26 mouse cellular contexts compared by ENCODE assay signal in the genomic region with DNA sequence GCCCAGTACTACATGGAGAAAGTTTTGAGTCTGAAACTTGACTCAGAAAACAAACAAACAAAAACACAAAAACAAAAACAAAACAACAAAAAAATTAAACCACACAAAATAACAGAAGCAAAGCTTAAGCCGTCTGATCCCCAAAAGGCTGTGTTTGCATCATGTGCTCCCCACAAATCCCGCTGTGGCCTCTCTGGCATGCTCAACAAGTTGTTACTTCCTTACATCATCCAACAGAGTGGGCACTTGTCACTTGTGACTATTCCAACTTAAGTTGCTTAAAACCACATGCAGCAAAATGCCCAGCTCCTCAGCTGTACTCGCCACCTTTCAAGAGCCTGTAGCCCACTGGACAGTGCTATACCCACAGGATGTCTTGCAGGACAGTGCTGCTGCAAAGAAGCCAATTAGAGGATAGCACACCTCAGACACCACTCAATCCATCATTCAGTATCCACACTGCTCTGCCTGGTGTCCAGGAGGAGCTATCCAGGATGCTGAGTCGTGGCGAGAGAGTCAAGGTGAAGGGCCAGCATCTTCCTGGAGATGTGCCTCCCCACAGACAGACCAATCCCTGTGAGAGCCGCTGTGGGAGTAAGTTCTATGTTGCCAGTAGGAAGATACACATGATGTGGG.
DNase-seq lines count a peak whose midpoint lies in the region; ATAC-seq and TF ChIP-seq lines count a peak whose summit lies in the region.
"Had no signal": no experiment of that assay in that cellular context is flagged by ENCODE, and none has a peak within 500 bp of the region (broad histone marks: within the 10 kb centered on the region; RNA-seq: fewer than 3 reads in every experiment).

No protein-coding gene starts in this region.

- no peaks in the 10 kb centered on the region for H3K36me3 ChIP-seq in myocyte (ENCODE audit: control insufficient read depth, insufficient read depth)
- no peaks in the 10 kb centered on the region for H3K36me3 ChIP-seq in liver, embryonic 11.5 days (ENCODE audit: control insufficient read depth, insufficient read depth, low read length)
- H3K36me3 ChIP-seq: embryonic facial prominence, embryonic 10.5 days; embryonic facial prominence, embryonic 12.5 days; forebrain, embryonic 12.5 days; G1E had no signal

- ATAC-seq in granulocyte monocyte progenitor cell, adult 5-6 weeks (replicated peaks; ENCODE audit: poor library complexity, severe bottlenecking), result peak; percentile 43
- no peak for ATAC-seq in liver, embryonic 11.5 days (replicated peaks; ENCODE audit: low FRiP score)
- ATAC-seq: activated CD4-positive, CD25-positive, alpha-beta regulatory T cell, adult 4 months; CD4-positive, CD25-positive, alpha-beta regulatory T cell, adult 4 months; forebrain, embryonic 14.5 days; forebrain, postnatal 0 days; Patski had no signal

- no peaks in the 10 kb centered on the region for H3K79me2 ChIP-seq in myocyte (ENCODE audit: control insufficient read depth, insufficient read depth)

- intact Hi-C loops in heart, postnatal 36 days (cut with DNase I), result no loop called here

- 85% methylated on average over 6 of the region's 6 CpGs for WGBS in liver, embryonic 11.5 days

- H3K27ac ChIP-seq in liver, embryonic 11.5 days (ENCODE audit: low read depth, low read length), result no peak overlapping the region
- H3K27ac ChIP-seq: embryonic facial prominence, embryonic 10.5 days; embryonic facial prominence, embryonic 12.5 days; forebrain, embryonic 12.5 days had no signal

- no peak overlapping the region for H3K9ac ChIP-seq in liver, embryonic 11.5 days (ENCODE audit: low read depth, low read length)
- H3K9ac ChIP-seq: embryonic facial prominence, embryonic 12.5 days; forebrain, embryonic 12.5 days; forebrain, postnatal 0 days had no signal

- no peak overlapping the region for H3K4me3 ChIP-seq in myocyte
- H3K4me3 ChIP-seq in liver, embryonic 11.5 days (ENCODE audit: low read depth, low read length), result no peak overlapping the region
- H3K4me3 ChIP-seq: embryonic facial prominence, embryonic 10.5 days; embryonic facial prominence, embryonic 12.5 days; forebrain, embryonic 12.5 days had no signal

- no peak for TF ChIP-seq POLR2A in myocyte (IDR thresholded peaks at IDR 0.05; ENCODE audit: insufficient read length, low read depth)

- no peak overlapping the region for H3ac ChIP-seq in myocyte (ENCODE audit: control insufficient read depth, insufficient read length)

- H3K4me1 ChIP-seq in liver, embryonic 11.5 days (replicated peaks; ENCODE audit: control insufficient read depth, insufficient read depth, low read length), result peaks cover 15% of the 10 kb centered on the region
- H3K4me1 ChIP-seq: forebrain, embryonic 12.5 days had no signal

- no peaks in the 10 kb centered on the region for H3K9me3 ChIP-seq in liver, embryonic 11.5 days (ENCODE audit: control insufficient read depth, low read length)
- H3K9me3 ChIP-seq: embryonic facial prominence, embryonic 10.5 days; embryonic facial prominence, embryonic 12.5 days; forebrain, embryonic 12.5 days; G1E had no signal

- H3K27me3 ChIP-seq in myocyte (ENCODE audit: control insufficient read depth, insufficient read depth, insufficient read length), result no peaks in the 10 kb centered on the region
- H3K27me3 ChIP-seq in liver, embryonic 11.5 days (replicated peaks; ENCODE audit: control insufficient read depth, insufficient read depth, low read length), result no peaks in the 10 kb centered on the region
- H3K27me3 ChIP-seq: CH12.LX; embryonic facial prominence, embryonic 12.5 days; Patski had no signal

- no peak overlapping the region for H3K4me2 ChIP-seq in myocyte (ENCODE audit: low read depth)
- no peak overlapping the region for H3K4me2 ChIP-seq in liver, embryonic 11.5 days
- H3K4me2 ChIP-seq: embryonic facial prominence, embryonic 12.5 days; forebrain, embryonic 12.5 days had no signal

- peak; percentile 57 for DNase-seq in heart, adult 11 months
- DNase-seq in heart, postnatal 36 days, result no peak
- DNase-seq in 3T3-L1 (ENCODE audit: low read depth, low spot score), result peak; percentile 43
- no peak for DNase-seq in embryo, embryonic 11 days
- no peak for DNase-seq in liver, embryonic 11.5 days (ENCODE audit: low spot score)
- DNase-seq: adrenal gland, adult 8-10 months; adrenal gland, postnatal 25 days; B cell, adult 2 months; cerebellum, adult 11 months; cerebellum, adult 18-20 months; cerebellum, adult 8-10 months; cerebellum, adult 9-11 months; cerebellum, postnatal 14 days; cerebellum, postnatal 36 days; forebrain, postnatal 0 days had no signal

TF ChIP-seq in myocyte, 11 proteins besides CTCF, POLR2A, EP300 and RAD21:
- TF ChIP-seq MYOG (IDR thresholded peaks at IDR 0.05; ENCODE audit: control insufficient read depth in 1 of 3, insufficient read depth in 1 of 3, insufficient read length in 2 of 3, low read depth in 2 of 3), result peak in 1 of 3 experiments; percentile 19
- no peak for TF ChIP-seq REST (IDR thresholded peaks at IDR 0.05; ENCODE audit: insufficient read depth, insufficient read length)
- peak; percentile 94 for TF ChIP-seq CEBPB (IDR thresholded peaks at IDR 0.05; ENCODE audit: insufficient read depth, poor library complexity, severe bottlenecking)
- peak; percentile 41 for TF ChIP-seq USF1 (IDR thresholded peaks at IDR 0.05; ENCODE audit: low read depth)
- TF ChIP-seq MAX (IDR thresholded peaks at IDR 0.05; ENCODE audit: low read depth), result no peak
- TF ChIP-seq E2F4 (IDR thresholded peaks at IDR 0.05; ENCODE audit: insufficient read depth), result no peak

Comparison
In these comparisons a context has a peak if more than half of its experiments do, and no peak if none do; other contexts are left out.
1. DNase-seq: peak in heart, adult 11 months (single experiment) and 3T3-L1 (single experiment); none in heart, postnatal 36 days (0 of 2), embryo, embryonic 11 days (single experiment) and liver, embryonic 11.5 days (single experiment).